Mouse (Mus musculus) lung, embryonic 15.5 days (tissue): ENCODE results near the gene Pikfyve. TPM values are rescaled to one million over a fixed set of nuclear protein-coding genes. Genes with fewer than 3 reads are reported as not detected.

Experiments used
- polyA plus RNA-seq: library from polyadenylated mRNA; unstranded; fragments of >200 nt; fragmentation: Nextera tagmentation; extraction: Ambion mirVana; gene quantifications from 2 replicates; pipeline ENCODE4 v1.2.1, GENCODE M21; 2015

Gene Pikfyve
- polyA plus RNA-seq, 1 experiment from 2014 or later: 8.9 TPM

Other genes starting within 250 kb of the Pikfyve start
- gene Plekhm3, start 229.9 kb upstream of the Pikfyve start, polyA plus RNA-seq: 5.9 and 8.1 TPM in 2 replicates
- gene Akr1cl, start 153.9 kb upstream of the Pikfyve start, polyA plus RNA-seq: 0.25 and 0.26 TPM in 2 replicates
- not detected in 2 replicates for gene Cryge, start 135.5 kb upstream of the Pikfyve start, polyA plus RNA-seq
- not detected in 2 replicates for gene Crygd, start 123.2 kb upstream of the Pikfyve start, polyA plus RNA-seq
- not detected in 2 replicates for gene Crygc, start 113.0 kb upstream of the Pikfyve start, polyA plus RNA-seq
- not detected in 2 replicates for gene Crygb, start 104.4 kb upstream of the Pikfyve start, polyA plus RNA-seq
- gene Cryga, start 83.3 kb upstream of the Pikfyve start, polyA plus RNA-seq: not detected in 2 replicates
- gene Gm28845, start 67.1 kb upstream of the Pikfyve start, polyA plus RNA-seq: not detected in 2 replicates
- 0.20 and 0.27 TPM in 2 replicates for gene D630023F18Rik, start 63.5 kb upstream of the Pikfyve start, polyA plus RNA-seq
- 115 and 119 TPM in 2 replicates for gene Idh1, start 183 bp upstream of the Pikfyve start, polyA plus RNA-seq
- gene Pth2r, start 95.4 kb downstream of the Pikfyve start, polyA plus RNA-seq: not detected in 2 replicates